Mouse (Mus musculus) gastrocnemius, postnatal 36 days (tissue): ENCODE measurements around the gene Prss57. TPM values are rescaled to one million over a fixed set of nuclear protein-coding genes. Genes with fewer than 3 reads are reported as not detected.
A peak's percentile ranks its signal among the peaks of the same experiment; 100 is the strongest.

Source experiments
- DNase-seq, 2 experiments: peaks; one replicate each; pipeline ENCODE4 v3.0.0; 2022
- intact Hi-C: fragments of 180-260 bp; cut with DNase I; formaldehyde crosslinking; loops from one replicate; pipeline ENCODE4 v1.15.1; 2025
- total RNA-seq, 2 experiments: library from RNA; stranded (reverse); gene quantifications; 2 replicates each; pipeline ENCODE4 v1.2.3; 2021

The Prss57 gene
- total RNA-seq, 2 experiments from 2014 or later, result not detected

GRCm38 (mm10) chr10:79811736-79812637 is 21.2 kb upstream of the Prss57 start:
- intact Hi-C loops, result loop anchor here (1.0 to 2.0 kb wide), 2 partner anchors 19 to 43 kb away; partner anchors contain the start of gene Palm
- peak; percentile 80 to 81 for DNase-seq

DNA sequence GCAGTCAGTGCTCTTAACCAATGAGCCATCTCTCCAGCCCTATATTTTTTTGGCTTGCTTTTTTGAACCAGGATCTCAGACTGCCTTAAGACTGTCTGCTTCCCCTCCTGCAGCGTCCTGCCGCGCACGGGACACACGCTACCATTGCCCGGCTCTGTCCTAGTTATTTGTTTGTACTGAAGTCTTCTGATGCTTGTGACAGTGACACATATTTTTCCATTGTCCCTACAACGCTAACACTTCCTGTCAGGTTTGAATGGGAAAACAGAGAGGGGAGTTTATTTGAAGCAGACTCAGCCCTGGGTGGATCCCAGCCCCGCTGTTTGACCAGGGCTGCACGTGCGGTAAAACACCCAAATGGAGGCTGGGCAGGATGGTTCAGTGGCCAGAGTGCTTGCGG is 18.0 kb upstream of the Prss57 start:
- intact Hi-C loops, result no loop called here
- no peak for DNase-seq

DNA sequence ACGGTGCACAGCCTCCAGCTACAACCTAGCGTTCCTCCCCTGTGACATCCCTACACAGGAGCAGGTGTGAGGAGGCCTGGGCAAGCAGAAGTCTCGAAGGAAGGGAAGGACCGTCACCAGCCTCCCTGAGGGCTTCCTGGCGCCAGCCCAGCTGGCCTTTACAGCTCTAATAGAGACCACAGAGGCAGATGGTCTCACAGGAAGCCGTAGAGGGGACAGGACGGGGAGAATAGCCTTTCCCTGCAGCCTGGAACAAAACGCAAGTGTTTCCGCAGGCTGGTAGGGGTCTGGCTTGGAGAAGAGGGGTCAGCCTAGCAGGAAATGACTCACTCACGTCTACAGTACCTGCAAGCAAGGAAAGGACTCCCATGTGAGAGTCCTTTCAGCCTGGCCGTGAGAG is 17.1 kb upstream of the Prss57 start:
- no peak for DNase-seq
- intact Hi-C loops, result no loop called here

DNA sequence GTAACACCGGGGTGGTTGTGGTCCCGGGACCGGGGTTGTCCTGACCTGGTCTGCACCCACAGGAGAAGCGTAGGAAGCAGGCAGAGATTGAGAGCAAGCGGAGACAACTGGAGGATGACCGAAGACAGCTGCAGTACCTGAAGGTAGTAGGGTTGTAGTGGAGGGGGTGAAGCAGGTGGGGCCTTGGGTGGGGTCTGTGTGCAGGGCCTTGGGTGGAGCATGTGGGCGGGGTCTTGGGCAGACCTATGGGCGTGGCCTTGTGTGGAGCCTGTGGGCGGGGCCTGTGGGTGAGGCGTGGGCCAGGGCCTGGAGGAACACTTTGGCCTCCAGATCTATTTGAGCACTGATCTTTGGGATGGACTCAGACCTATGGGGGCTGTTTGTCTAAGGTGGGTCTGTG is 16.2 kb upstream of the Prss57 start:
- no peak for DNase-seq
- intact Hi-C loops, result no loop called here

GRCm38 (mm10) chr10:79806331-79806730 is 15.6 kb upstream of the Prss57 start:
- intact Hi-C loops, result no loop called here
- no peak for DNase-seq

DNA sequence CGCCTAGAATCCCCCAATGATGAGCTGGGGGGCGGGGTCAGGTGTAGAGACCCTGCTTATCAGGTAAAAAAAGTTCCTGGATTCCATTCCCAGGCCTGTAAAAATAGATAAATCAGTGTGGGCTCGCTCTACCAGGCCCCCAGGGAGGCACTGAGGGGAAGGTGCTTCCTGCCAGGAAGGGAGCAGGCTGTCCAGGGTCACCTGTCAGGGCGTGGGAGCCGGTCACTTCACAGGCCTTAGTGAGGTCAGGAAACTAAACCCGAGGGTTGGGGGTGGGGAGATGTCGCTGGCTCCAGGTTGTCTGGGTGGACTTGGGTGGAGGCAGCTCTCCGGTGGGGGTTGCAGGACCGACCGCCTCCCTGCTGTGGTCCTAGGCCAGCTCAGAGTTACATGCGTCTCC is 14.9 kb upstream of the Prss57 start:
- intact Hi-C loops, result no loop called here
- DNase-seq, result peak in 1 of 2 experiments; percentile 53

DNA sequence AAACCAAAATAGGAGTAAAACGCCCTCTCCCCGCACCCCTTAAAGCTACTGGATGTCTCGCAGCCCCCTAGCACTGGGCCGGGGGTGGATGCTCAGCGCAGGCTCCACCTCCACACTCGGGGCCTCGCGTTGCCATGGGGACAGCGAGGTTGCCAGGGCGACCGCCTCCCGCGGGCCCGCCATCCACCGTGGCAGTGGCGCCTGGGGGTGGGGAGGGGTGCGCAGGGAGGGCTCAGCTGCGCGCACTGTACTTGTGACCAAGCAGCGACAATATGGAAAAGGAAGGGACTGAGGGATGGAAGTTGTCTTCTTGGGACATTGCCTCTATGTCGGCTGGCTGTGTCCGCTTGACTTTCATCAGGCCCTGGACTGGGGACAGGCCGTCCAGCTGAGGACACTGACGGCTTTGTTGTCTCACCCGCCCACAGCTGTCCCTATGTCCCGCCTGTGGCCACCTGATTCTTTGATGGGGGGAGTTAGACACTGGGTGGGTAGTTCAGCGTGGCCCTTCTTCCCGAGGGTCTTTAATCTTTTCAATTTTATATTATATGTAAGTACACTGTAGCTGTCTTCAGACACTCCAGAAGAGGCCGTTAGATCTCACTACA is 13.1 kb upstream of the Prss57 start:
- no peak for DNase-seq
- intact Hi-C loops, result no loop called here

GRCm38 (mm10) chr10:79802331-79802971 is 11.7 kb upstream of the Prss57 start:
- DNase-seq, result peak; percentile 54 to 61
- intact Hi-C loops, result no loop called here

- DNase-seq, result no peak
- intact Hi-C loops, result no loop called here
These were observed 11.1 kb upstream of the Prss57 start for GRCm38 (mm10) chr10:79801837-79802236.

DNA sequence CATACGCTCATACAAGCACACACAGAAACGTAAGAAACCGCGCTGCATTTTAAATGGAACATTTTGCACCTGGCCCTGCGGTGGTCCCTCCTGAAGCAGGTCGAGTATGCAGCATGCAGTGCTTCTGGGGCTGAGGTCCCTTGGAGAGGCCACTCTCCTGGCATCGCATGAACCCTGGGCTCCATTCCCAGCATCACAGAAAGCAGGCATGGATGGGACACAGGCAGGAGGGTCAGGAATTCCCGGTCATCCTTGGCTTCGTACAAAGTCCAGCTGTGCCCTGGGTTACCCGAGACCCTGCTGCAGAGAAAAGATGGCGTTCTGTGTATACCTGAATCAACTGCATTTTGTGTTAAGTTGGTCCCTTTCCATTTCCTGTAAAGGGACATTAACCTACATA is 9.7 kb upstream of the Prss57 start:
- intact Hi-C loops, result no loop called here
- DNase-seq, result no peak

GRCm38 (mm10) chr10:79798289-79798928 is 7.6 kb upstream of the Prss57 start:
- no peak for DNase-seq
- intact Hi-C loops, result no loop called here

DNA sequence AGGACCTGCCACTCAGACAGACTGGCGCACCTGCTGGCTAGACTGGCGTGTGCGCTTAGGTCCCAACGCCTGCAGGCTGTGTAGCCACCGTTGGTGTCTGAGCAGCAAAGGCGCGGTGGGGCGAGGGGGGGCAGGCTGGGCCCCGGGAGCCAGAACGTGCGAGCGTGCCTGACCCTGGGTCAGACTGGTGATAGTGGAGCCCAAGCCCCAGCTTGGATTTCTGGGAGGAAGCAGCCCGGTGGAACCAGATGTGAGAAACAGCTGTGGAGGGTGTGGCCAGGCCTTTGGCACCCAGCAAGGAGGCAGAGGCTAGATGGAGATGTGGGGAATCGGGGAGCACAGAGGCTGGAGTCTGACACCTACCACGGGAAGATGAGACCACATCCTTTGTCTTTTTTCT is 6.6 kb upstream of the Prss57 start:
- intact Hi-C loops, result no loop called here
- DNase-seq, result peak in 1 of 2 experiments; percentile 53

DNA sequence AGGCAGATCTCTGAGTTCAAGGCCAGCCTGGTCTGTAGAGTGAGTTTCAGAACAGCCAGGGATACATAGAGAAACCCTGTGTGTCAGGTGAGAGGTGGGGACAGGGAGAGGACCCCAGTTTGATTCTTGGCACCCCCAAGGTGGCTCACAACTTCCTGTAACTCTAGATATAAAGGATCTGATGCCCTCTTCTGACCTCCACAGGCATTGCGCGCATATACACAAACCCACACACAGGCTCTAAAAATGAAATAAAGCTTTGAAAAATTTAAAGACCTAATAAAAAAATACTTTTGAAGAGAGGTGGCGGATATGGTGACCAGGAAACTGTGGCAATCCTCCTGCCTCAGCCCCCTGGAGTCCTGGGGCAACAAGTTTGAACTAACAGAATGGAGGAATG is 5.1 kb upstream of the Prss57 start:
- intact Hi-C loops, result no loop called here
- DNase-seq, result no peak

DNA sequence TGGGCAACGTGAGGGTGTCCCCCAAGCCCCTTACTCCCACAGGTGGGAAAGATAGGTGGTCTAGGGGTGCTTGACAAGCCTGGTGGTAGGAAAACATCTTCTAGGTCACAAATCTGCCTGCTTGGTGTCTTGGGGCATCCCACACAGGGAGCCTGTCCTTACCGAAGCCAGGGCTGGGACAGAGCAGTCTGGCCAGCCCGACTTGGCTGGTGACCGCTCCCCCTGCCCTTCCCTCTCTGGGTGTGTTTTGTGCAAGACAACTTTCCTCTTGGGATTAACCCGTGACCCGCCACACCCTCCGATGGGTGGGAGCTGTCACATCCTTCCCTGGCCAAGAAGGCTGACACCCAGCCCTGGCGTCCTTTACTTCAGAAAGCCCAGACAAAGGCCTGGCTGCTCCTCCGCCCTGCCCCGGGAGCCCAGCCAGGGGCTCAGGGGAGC is 3.8 kb upstream of the Prss57 start:
- DNase-seq, result peak; percentile 82 to 87
- intact Hi-C loops, result no loop called here

- no peak for DNase-seq
- intact Hi-C loops, result loop anchor here (1.0 kb wide), 1 partner anchor 18 kb away; no protein-coding TSS in a partner anchor
These were observed 3.2 kb upstream of the Prss57 start for GRCm38 (mm10) chr10:79793738-79794490.

GRCm38 (mm10) chr10:79793051-79793737 is 2.4 kb upstream of the Prss57 start, which contains the start of gene Palm:
Gene Palm, plus strand, starts transcription at chr10:79793572.
- peak; percentile 71 to 81 for DNase-seq
- intact Hi-C loops, result loop anchor here (1.0 kb wide), 1 partner anchor 19 kb away; no protein-coding TSS in a partner anchor

DNA sequence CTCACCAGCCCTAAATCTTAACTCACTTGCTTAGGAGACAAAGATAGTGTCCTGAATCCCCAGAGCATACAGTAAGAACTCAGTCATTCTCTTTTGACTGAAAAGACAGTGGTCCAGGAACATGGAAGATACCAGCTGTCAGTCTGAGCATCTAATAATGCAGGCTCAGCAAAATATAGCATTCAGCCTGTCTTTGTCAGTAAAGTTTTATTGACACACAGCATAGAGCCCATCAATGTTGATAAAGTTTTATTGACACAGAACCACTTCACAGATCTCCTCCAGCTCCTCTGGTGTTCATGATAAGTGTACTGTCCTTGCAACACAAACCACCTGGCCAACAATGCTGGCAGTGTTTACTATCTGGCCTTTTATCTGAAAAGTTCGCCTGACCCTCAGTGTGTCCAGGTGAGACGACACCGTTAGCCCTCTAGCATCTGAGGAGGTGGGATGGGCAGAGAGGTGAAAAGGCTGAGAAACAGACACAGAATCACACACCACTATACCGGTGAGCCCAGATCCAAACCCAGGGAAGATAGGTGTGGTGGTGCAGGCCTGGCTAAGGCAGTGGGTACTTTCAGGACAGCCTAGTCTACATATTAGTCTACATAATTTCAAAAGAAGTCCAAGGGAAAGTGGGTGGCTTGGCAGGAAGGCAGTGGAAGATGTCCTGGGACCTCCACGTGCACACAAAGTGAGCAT is 1.7 kb upstream of the Prss57 start:
- intact Hi-C loops, result loop anchor here (1.0 kb wide), 1 partner anchor 20 kb away; no protein-coding TSS in a partner anchor
- no peak for DNase-seq

- intact Hi-C loops, result loop anchor here (5.0 kb wide), 1 partner anchor 92 kb away; no protein-coding TSS in a partner anchor
These were observed 1.2 kb downstream of the Prss57 start for GRCm38 (mm10) chr10:79789581-79789980.

More at GRCm38 (mm10) chr10:79789581-79789980, 1.2 kb downstream of the Prss57 start:
- no peak for DNase-seq
